Mouse (Mus musculus) lung, embryonic 15.5 days (tissue): ENCODE results near the gene Atf7ip. TPM values are rescaled to one million over a fixed set of nuclear protein-coding genes. Genes with fewer than 3 reads are reported as not detected.
"Not testable (repeated sequence)": the region's sequence is repeated elsewhere in the genome, so short reads cannot be mapped to it uniquely, and the experiment has no call there.

Experiments used
- ATAC-seq: fragments of 200-750 bp; cut with Nextera tagmentation; 2 replicates; pipeline ENCODE4 v1.8.0; 2017; ENCODE audit warnings: moderate number of reproducible peaks, borderline replicate concordance; ENCODE audit not compliant: low FRiP score, low TSS enrichment; ENCODE audit errors: extremely low read depth
- H3K27ac ChIP-seq: fragments of 300-500 bp; sonication (generic); 2 replicates; pipeline ENCODE4 v1.5.1; 2015; ENCODE audit warnings: moderate library complexity, mild to moderate bottlenecking, inconsistent platforms
- H3K27me3 ChIP-seq: fragments of 300-500 bp; sonication (generic); 2 replicates; pipeline ENCODE4 v1.6.1; 2015; ENCODE audit warnings: inconsistent platforms
- H3K36me3 ChIP-seq: fragments of 300-500 bp; sonication (generic); 2 replicates; pipeline ENCODE4 v1.6.1; 2015; ENCODE audit warnings: inconsistent platforms
- H3K4me1 ChIP-seq: fragments of 300-500 bp; sonication (generic); 2 replicates; pipeline ENCODE4 v1.6.1; 2015; ENCODE audit warnings: inconsistent platforms
- H3K4me2 ChIP-seq: fragments of 300-500 bp; sonication (generic); 2 replicates; pipeline ENCODE4 v1.6.1; 2015; ENCODE audit warnings: inconsistent platforms, mild to moderate bottlenecking, moderate library complexity
- H3K4me3 ChIP-seq: fragments of 300-500 bp; sonication (generic); 2 replicates; pipeline ENCODE4 v1.5.1; 2015; ENCODE audit warnings: mild to moderate bottlenecking, inconsistent platforms
- H3K9ac ChIP-seq: fragments of 300-500 bp; sonication (generic); 2 replicates; pipeline ENCODE4 v1.6.1; 2015; ENCODE audit warnings: inconsistent platforms
- H3K9me3 ChIP-seq: fragments of 300-500 bp; sonication (generic); 2 replicates; pipeline ENCODE4 v1.6.1; 2016; ENCODE audit warnings: inconsistent platforms
- WGBS: fragments of 180-500 bp; shearing (Covaris S2); methylation state at CpG from one replicate; pipeline ENCODE4 v1.1.7; 2015; 5-methylcytosine and 5-hydroxymethylcytosine counted together
- polyA plus RNA-seq: library from polyadenylated mRNA; unstranded; fragments of >200 nt; fragmentation: Nextera tagmentation; extraction: Ambion mirVana; gene quantifications from 2 replicates; pipeline ENCODE4 v1.2.1, GENCODE M21; 2015

The Atf7ip gene
- 36.8 and 44.9 TPM in 2 replicates for polyA plus RNA-seq

GRCm38 (mm10) chr6:136505867-136506266, at the start of gene Atf7ip:
Atf7ip (plus strand) TSS chr6:136506167.
- not testable (repeated sequence) for H3K9me3 ChIP-seq, H3K9ac ChIP-seq, H3K4me2 ChIP-seq, H3K27ac ChIP-seq, H3K27me3 ChIP-seq, H3K4me3 ChIP-seq, H3K36me3 ChIP-seq, ATAC-seq, H3K4me1 ChIP-seq
- WGBS, result 84% methylated on average over 3 of the region's 3 CpGs

GRCm38 (mm10) chr6:136456302-136456701, 49.7 kb upstream of the Atf7ip start:
- ATAC-seq, result no peak
- no peak overlapping the region for H3K4me2 ChIP-seq
- H3K9ac ChIP-seq, result no peak overlapping the region
- H3K27ac ChIP-seq, result no peak overlapping the region
- no peaks in the 10 kb centered on the region for H3K27me3 ChIP-seq
- H3K4me1 ChIP-seq, result no peaks in the 10 kb centered on the region
- no peak overlapping the region for H3K4me3 ChIP-seq
- no peaks in the 10 kb centered on the region for H3K9me3 ChIP-seq
- WGBS, result 73% methylated on average over 1 of the region's 1 CpGs
- no peaks in the 10 kb centered on the region for H3K36me3 ChIP-seq

- Histone ChIP-seq H3K27ac (no peak overlapping the region), H3K4me2 (no peak overlapping the region), H3K9ac (no peak overlapping the region), H3K4me1 (peaks cover 4% of the 10 kb centered on the region; the same call in 1 of the 2 replicates), H3K4me3 (no peak overlapping the region), H3K9me3 (no peaks in the 10 kb centered on the region), H3K36me3 (no peaks in the 10 kb centered on the region), H3K27me3 (no peaks in the 10 kb centered on the region)
- WGBS, result 69% methylated on average over 7 of the region's 7 CpGs
- ATAC-seq, result no peak
These were observed 46.8 kb upstream of the Atf7ip start for GRCm38 (mm10) chr6:136459156-136459555.

DNA sequence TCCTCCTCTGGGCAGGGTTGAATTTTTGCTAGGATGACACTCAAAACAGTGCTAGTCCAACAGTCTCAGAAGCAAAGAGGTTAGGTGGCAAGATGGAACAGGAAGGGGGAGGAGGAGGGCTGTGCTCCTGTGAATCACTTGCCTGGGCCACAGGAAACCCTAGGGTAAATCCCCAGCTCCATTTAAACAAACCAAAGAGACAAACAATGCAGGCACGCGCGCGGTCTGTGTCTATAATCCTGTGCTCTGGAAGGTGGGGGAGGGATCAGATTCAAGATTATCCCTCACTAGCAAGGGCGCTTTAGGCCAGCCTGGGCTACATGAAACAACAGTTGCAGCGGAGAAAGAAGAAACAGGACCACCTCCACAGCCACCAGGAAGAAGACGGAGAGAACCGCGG, 42.5 kb upstream of the Atf7ip start:
- H3K27me3 ChIP-seq, result no peaks in the 10 kb centered on the region
- no peak overlapping the region for H3K4me3 ChIP-seq
- H3K9me3 ChIP-seq, result no peaks in the 10 kb centered on the region
- H3K36me3 ChIP-seq, result no peaks in the 10 kb centered on the region
- H3K27ac ChIP-seq, result peak overlapping the region; percentile 68; the same call in 1 of the 2 replicates
- 61% methylated on average over 9 of the region's 9 CpGs for WGBS
- no peak for ATAC-seq
- H3K4me1 ChIP-seq, result peaks cover 33% of the 10 kb centered on the region
- H3K9ac ChIP-seq, result no peak overlapping the region
- no peak overlapping the region for H3K4me2 ChIP-seq

DNA sequence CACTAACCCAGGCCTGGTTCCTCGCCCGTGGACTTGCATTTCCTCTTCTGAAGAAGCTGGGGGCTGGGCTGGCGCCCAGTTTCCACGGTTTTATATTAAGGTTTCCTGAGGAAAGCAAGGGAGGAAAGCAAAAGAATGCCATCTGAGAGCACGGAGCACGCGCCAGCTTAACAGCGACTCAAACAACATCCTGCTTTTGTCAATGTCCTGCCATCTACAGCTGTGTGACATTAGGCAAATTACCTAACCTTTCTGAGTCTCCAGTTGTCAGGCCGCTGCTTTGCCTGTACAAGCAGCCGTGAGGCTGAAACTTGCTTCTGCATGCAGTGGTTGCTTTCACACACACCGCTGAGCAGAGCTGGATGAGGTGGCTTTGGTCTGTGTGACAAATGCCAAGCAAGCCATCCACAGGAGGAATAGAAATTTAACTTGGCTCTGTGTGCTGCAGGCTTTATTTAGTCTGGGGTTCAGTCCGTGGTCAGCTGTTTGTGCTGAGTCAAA, 41.8 kb upstream of the Atf7ip start:
- WGBS, result 47% methylated on average over 12 of the region's 12 CpGs
- H3K4me3 ChIP-seq, result no peak overlapping the region
- ATAC-seq, result no peak
- H3K9ac ChIP-seq, result no peak overlapping the region
- peaks cover 40% of the 10 kb centered on the region for H3K4me1 ChIP-seq
- no peak overlapping the region for H3K4me2 ChIP-seq
- H3K9me3 ChIP-seq, result no peaks in the 10 kb centered on the region
- no peaks in the 10 kb centered on the region for H3K36me3 ChIP-seq
- H3K27ac ChIP-seq, result peak overlapping the region; percentile 68; the same call in 1 of the 2 replicates
- H3K27me3 ChIP-seq, result no peaks in the 10 kb centered on the region

DNA sequence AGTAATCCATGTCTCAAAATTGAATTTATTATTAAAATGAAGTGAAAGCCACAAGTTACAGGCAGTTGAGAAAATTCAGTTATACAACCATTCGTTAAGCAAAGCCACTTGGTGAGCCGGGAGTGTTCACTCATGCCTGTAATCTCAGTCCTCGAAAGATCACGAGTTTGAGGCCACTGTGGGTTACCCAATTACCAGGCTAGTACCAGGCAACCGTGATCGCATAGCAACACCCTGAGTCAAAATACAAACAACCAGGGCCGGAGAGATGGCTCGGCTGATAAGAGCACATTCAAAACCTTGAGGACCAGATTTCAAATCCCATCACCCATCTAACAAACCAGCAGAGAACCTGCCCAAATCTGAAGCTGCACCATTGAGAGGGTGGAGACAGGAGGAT, 40.9 kb upstream of the Atf7ip start:
- Histone ChIP-seq H3K4me3 (no peak overlapping the region), H3K4me1 (peaks cover 48% of the 10 kb centered on the region), H3K9ac (no peak overlapping the region), H3K27me3 (no peaks in the 10 kb centered on the region), H3K4me2 (no peak overlapping the region), H3K9me3 (no peaks in the 10 kb centered on the region), H3K36me3 (no peaks in the 10 kb centered on the region), H3K27ac (peak overlapping the region; percentile 96; the same call in 1 of the 2 replicates)
- no peak for ATAC-seq
- WGBS, result 75% methylated on average over 8 of the region's 8 CpGs

GRCm38 (mm10) chr6:136465959-136466381, 40.0 kb upstream of the Atf7ip start:
- H3K9ac ChIP-seq, result no peak overlapping the region
- H3K4me3 ChIP-seq, result no peak overlapping the region
- WGBS, result 20% methylated on average over 8 of the region's 8 CpGs
- no peak for ATAC-seq
- H3K27ac ChIP-seq, result peak overlapping the region; percentile 96
- peaks cover 58% of the 10 kb centered on the region for H3K4me1 ChIP-seq
- no peaks in the 10 kb centered on the region for H3K36me3 ChIP-seq
- H3K9me3 ChIP-seq, result no peaks in the 10 kb centered on the region
- H3K27me3 ChIP-seq, result no peaks in the 10 kb centered on the region
- no peak overlapping the region for H3K4me2 ChIP-seq

DNA sequence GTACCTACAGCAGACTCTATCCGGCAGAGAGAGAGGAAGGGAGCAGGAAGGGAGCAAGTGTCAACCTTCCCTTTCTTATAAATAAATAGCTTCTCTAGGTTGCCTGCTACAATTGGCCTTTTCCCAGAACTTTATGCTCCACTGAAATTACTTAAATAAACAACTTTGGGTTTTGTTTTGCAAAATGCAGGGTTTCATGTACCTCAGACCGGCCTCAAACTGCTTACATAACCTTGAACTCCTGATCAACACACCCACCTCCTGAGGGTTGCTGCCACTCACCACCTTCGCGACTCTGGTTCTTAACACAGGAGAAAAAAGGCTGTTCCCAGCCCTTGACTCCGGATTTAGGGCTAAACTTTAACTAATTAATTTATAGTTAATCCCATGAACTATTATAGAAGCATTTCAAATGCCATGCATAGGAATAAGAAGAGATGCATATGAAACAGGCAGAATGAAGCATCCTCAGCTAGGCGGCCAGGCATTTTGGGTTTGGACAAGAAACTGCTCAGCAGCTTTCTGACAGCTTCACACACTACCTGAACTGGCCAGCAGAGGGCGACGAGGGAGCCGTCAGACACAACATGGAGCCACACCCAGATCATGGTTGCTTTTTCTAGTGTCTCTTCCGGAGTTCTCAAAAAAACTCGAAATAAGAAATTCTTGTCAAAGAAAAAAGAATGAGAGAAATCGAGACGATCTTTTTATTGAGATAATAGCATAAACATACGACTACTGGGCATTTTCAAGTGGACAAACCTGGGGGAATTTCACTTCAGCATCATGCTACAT, 38.8 kb upstream of the Atf7ip start:
- Histone ChIP-seq H3K4me3 (no peak overlapping the region), H3K4me2 (no peak overlapping the region)
- ATAC-seq, result no peak

DNA sequence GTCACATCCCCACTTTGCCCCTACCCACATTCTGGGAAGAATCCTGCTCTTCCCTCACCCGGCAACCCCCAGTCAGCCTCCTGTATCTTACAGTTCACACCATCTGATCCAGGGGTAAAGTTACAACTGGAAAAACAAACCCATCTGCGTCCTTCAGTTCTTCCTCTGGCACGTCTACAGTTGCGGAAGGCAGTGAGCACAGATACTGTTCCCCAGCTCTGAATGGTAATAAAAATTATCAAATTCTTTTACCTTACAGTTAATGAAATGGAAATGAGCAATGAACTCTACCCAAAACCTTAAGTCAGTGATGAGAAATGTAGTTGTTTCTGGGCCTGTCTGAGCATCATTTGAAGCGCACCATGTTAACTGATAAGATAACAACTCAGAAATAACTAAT, 38.1 kb upstream of the Atf7ip start:
- H3K9me3 ChIP-seq, result no peaks in the 10 kb centered on the region
- peak overlapping the region; percentile 96 for H3K27ac ChIP-seq
- H3K4me3 ChIP-seq, result no peak overlapping the region
- peaks cover 63% of the 10 kb centered on the region for H3K4me1 ChIP-seq
- H3K27me3 ChIP-seq, result no peaks in the 10 kb centered on the region
- H3K4me2 ChIP-seq, result no peak overlapping the region
- ATAC-seq, result no peak
- H3K36me3 ChIP-seq, result no peaks in the 10 kb centered on the region
- 28% methylated on average over 5 of the region's 5 CpGs for WGBS
- H3K9ac ChIP-seq, result no peak overlapping the region

More for the DNA sequence above, 38.8 kb upstream of the Atf7ip start:
- Histone ChIP-seq H3K9ac (no peak overlapping the region), H3K27me3 (no peaks in the 10 kb centered on the region), H3K36me3 (no peaks in the 10 kb centered on the region), H3K9me3 (no peaks in the 10 kb centered on the region), H3K27ac (peak overlapping the region; percentile 96), H3K4me1 (peaks cover 63% of the 10 kb centered on the region)
- WGBS, result 40% methylated on average over 14 of the region's 14 CpGs

DNA sequence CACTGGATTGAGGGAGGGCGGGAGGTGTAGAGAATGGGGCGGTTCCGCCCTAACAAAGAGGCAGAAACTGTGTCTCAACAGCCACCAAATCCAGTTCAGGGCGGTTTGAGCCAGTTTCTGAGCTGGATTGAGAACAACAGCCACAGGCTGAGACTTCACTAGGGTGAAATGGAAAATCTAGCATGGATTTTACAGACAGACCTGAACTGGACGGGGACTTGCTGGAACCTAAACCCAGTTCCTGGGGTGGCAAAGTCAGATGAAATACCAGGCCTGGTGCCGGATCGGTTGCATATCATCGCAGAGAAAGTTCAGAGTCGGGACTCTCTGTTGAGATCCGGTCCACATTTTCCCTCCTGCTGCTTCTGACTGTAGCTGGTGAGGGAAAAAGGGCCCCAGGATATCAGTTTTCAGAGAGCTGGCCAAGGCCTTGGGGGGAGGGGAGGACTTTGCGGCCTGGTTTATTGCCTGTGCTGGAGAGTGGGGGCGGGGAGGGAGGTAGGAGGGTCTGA, 37.5 kb upstream of the Atf7ip start:
- H3K4me1 ChIP-seq, result peaks cover 63% of the 10 kb centered on the region
- peak; percentile 85 for ATAC-seq
- WGBS, result 1% methylated on average over 12 of the region's 12 CpGs

GRCm38 (mm10) chr6:136468974-136469792, 36.8 kb upstream of the Atf7ip start:
- Histone ChIP-seq H3K4me2 (no peak overlapping the region), H3K27me3 (no peaks in the 10 kb centered on the region), H3K9ac (no peak overlapping the region), H3K9me3 (no peaks in the 10 kb centered on the region), H3K4me1 (peaks cover 58% of the 10 kb centered on the region), H3K4me3 (no peak overlapping the region), H3K27ac (peak overlapping the region; percentile 96), H3K36me3 (no peaks in the 10 kb centered on the region)
- WGBS, result 12% methylated on average over 12 of the region's 12 CpGs
- ATAC-seq, result no peak

More for the DNA sequence above, 37.5 kb upstream of the Atf7ip start:
- Histone ChIP-seq H3K27me3 (no peaks in the 10 kb centered on the region), H3K36me3 (no peaks in the 10 kb centered on the region), H3K4me2 (no peak overlapping the region), H3K4me3 (no peak overlapping the region), H3K27ac (peak overlapping the region; percentile 96), H3K9me3 (no peaks in the 10 kb centered on the region), H3K9ac (no peak overlapping the region)
